Mouse (Mus musculus) left cerebral cortex, adult 2 months (tissue): ENCODE measurements at regions not wholly inside any gene's neighbourhood (a gene's known extent, or its start where the extent isn't known, plus 50 kb on each side); places are given as distances from the start of the nearest gene placed in this dataset.
"Not testable (repeated sequence)": the region's sequence is repeated elsewhere in the genome, so short reads cannot be mapped to it uniquely, and the experiment has no call there.

Source experiments
- DNase-seq, 2 experiments: peaks; one replicate each; pipeline ENCODE4 v3.0.0; 2021 to 2022; ENCODE audit warnings: low spot score in 2 of 2, mixed read lengths in 1 of 2; ENCODE audit errors: extremely low spot score in 1 of 2
- H3K27ac ChIP-seq: fragments of 200-600 bp; 2 replicates; pipeline ENCODE4 v1.8.1; 2022
- H3K4me3 ChIP-seq: fragments of 200-600 bp; 2 replicates; pipeline ENCODE4 v1.8.1; 2022
- CTCF ChIP-seq: fragments of 200-600 bp; IDR thresholded peaks from 2 replicates; pipeline ENCODE4 v1.8.1; 2022; ENCODE audit warnings: antibody characterized with exemption, mild to moderate bottlenecking, moderate library complexity
- intact Hi-C: fragments of 180-260 bp; cut with DNase I; formaldehyde crosslinking; loops from one replicate; pipeline ENCODE4 v1.15.1; 2025

GRCm38 (mm10) chr13:27945062-27945461 is 71.0 kb upstream of the Prl4a1 start:
- DNase-seq, result peak; percentile 43 to 57
- intact Hi-C loops, result loop anchor here (10.0 kb wide), 1 partner anchor 1890 kb away; no protein-coding TSS in a partner anchor
- Histone ChIP-seq H3K27ac (no peak overlapping the region), H3K4me3 (no peak overlapping the region)
- TF ChIP-seq CTCF, result peak; percentile 59

GRCm38 (mm10) chr13:27960421-27960820 is 55.6 kb upstream of the Prl4a1 start:
- DNase-seq, intact Hi-C loops, H3K4me3 ChIP-seq, H3K27ac ChIP-seq: not testable (repeated sequence)

- intact Hi-C loops, H3K27ac ChIP-seq, H3K4me3 ChIP-seq, DNase-seq: not testable (repeated sequence)
These were observed 53.6 kb upstream of the Prl4a1 start for GRCm38 (mm10) chr13:27962381-27962780.

- DNase-seq, H3K4me3 ChIP-seq, H3K27ac ChIP-seq, intact Hi-C loops: not testable (repeated sequence)
These were observed 50.0 kb upstream of the Prl4a1 start for GRCm38 (mm10) chr13:27966021-27966420.
